Mouse (Mus musculus): ENCODE measurements around the gene Bnc1. TPM values are rescaled to one million over a fixed set of nuclear protein-coding genes. Genes with fewer than 3 reads are reported as not detected.

Gene Bnc1
- polyA plus RNA-seq, 1 experiment = 0.07 TPM

GRCm38 (mm10) chr7:81999816-82000215, 7.7 kb upstream of the Bnc1 start:
- 61% methylated on average over 2 of the region's 2 CpGs for WGBS
- no peaks in the 10 kb centered on the region for H3K4me1 ChIP-seq (ENCODE audit: control insufficient read depth, insufficient read depth, insufficient read length)
- H3K4me3 ChIP-seq (ENCODE audit: extremely low read depth, insufficient read depth, insufficient read length) = no peak overlapping the region

DNA sequence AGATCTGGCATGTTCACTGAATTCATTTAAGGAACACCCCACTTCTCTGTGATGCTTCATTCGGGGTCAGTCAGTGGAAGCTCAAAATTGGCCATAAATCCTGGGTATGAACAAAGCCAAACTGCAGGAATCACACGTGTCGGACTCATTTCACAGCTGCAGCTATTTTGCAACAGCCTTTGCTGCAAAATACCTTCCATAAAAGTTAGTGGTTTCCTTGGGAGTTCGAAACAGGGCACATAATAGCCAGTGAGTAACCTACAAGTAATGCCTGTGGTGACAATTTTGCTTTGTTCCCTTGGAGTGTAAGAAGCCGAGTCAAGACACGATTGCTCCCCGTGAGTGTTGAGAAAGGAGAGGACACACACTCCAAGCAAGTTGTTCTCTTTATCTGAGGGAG, 7.3 kb upstream of the Bnc1 start:
- no peak for DNase-seq (ENCODE audit: low read depth in 1 of 2, low spot score in 2 of 2)
- H3K27ac ChIP-seq (ENCODE audit: insufficient read depth, low read length) = no peak overlapping the region
- 69% methylated on average over 7 of the region's 7 CpGs for WGBS
- TF ChIP-seq POLR2A (IDR thresholded peaks at IDR 0.05; ENCODE audit: low read depth, low read length) (no peak), CTCF (IDR thresholded peaks at IDR 0.05; ENCODE audit: extremely low read depth, insufficient read depth, insufficient read length, insufficient replicate concordance) (no peak)
- H3K4me1 ChIP-seq (ENCODE audit: control insufficient read depth, insufficient read depth, insufficient read length) = no peaks in the 10 kb centered on the region
- no peaks in the 10 kb centered on the region for H3K36me3 ChIP-seq (ENCODE audit: control insufficient read depth, insufficient read depth, low read length)
- peaks cover 4% of the 10 kb centered on the region for H3K27me3 ChIP-seq (ENCODE audit: control insufficient read depth, insufficient read depth, low read length)
- H3K4me3 ChIP-seq (ENCODE audit: extremely low read depth, insufficient read depth, insufficient read length) = no peak overlapping the region

More at GRCm38 (mm10) chr7:81999816-82000215, 7.7 kb upstream of the Bnc1 start:
- Histone ChIP-seq H3K27ac (ENCODE audit: insufficient read depth, low read length) (no peak overlapping the region), H3K36me3 (ENCODE audit: control insufficient read depth, insufficient read depth, low read length) (no peaks in the 10 kb centered on the region), H3K27me3 (ENCODE audit: control insufficient read depth, insufficient read depth, low read length) (peaks cover 4% of the 10 kb centered on the region)
- DNase-seq (ENCODE audit: low read depth in 1 of 2, low spot score in 2 of 2) = no peak
- TF ChIP-seq CTCF (IDR thresholded peaks at IDR 0.05; ENCODE audit: extremely low read depth, insufficient read depth, insufficient read length, insufficient replicate concordance) (no peak), POLR2A (IDR thresholded peaks at IDR 0.05; ENCODE audit: low read depth, low read length) (no peak)

- no peak overlapping the region for H3K27ac ChIP-seq (ENCODE audit: insufficient read depth, low read length)
- TF ChIP-seq POLR2A (IDR thresholded peaks at IDR 0.05; ENCODE audit: low read depth, low read length) (no peak), CTCF (IDR thresholded peaks at IDR 0.05; ENCODE audit: extremely low read depth, insufficient read depth, insufficient read length, insufficient replicate concordance) (no peak)
- DNase-seq (ENCODE audit: low read depth in 1 of 2, low spot score in 2 of 2) = no peak
- no peaks in the 10 kb centered on the region for H3K36me3 ChIP-seq (ENCODE audit: control insufficient read depth, insufficient read depth, low read length)
- H3K4me3 ChIP-seq (ENCODE audit: extremely low read depth, insufficient read depth, insufficient read length) = no peak overlapping the region
- peaks cover 18% of the 10 kb centered on the region for H3K27me3 ChIP-seq (ENCODE audit: control insufficient read depth, insufficient read depth, low read length)
- 39% methylated on average over 9 of the region's 9 CpGs for WGBS
- peaks cover 4% of the 10 kb centered on the region; the same call in 1 of the 2 replicates for H3K4me1 ChIP-seq (ENCODE audit: control insufficient read depth, insufficient read depth, insufficient read length)
These were observed 3.9 kb upstream of the Bnc1 start for GRCm38 (mm10) chr7:81995975-81996374.

DNA sequence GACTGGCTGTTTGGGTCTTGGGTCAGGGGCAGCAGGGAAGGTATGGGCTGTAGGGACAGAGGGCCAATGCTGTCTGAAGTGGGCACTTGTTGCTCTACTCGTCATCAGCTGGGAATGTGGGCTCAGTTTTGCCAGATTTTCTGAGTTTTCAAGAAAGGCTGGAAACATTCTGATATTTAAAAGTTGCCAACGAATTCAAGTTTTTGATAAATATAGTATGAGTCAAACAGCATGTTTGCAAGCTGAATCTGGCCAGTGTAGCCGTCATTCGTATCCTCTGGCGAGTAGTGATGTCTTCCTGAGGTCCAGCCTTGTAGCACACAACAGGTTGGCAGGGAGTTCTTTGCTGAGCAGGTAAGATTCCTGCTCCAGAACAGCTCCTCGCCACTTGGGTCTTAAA, 3.0 kb upstream of the Bnc1 start:
- Histone ChIP-seq H3K27ac (ENCODE audit: insufficient read depth, low read length) (no peak overlapping the region), H3K4me1 (ENCODE audit: control insufficient read depth, insufficient read depth, insufficient read length) (peaks cover 4% of the 10 kb centered on the region; the same call in 1 of the 2 replicates), H3K27me3 (ENCODE audit: control insufficient read depth, insufficient read depth, low read length) (peaks cover 19% of the 10 kb centered on the region), H3K4me3 (ENCODE audit: extremely low read depth, insufficient read depth, insufficient read length) (no peak overlapping the region), H3K36me3 (ENCODE audit: control insufficient read depth, insufficient read depth, low read length) (no peaks in the 10 kb centered on the region)
- DNase-seq (ENCODE audit: low read depth in 1 of 2, low spot score in 2 of 2) = no peak
- 77% methylated on average over 6 of the region's 6 CpGs for WGBS
- TF ChIP-seq POLR2A (IDR thresholded peaks at IDR 0.05; ENCODE audit: low read depth, low read length) (no peak), CTCF (IDR thresholded peaks at IDR 0.05; ENCODE audit: extremely low read depth, insufficient read depth, insufficient read length, insufficient replicate concordance) (no peak)

GRCm38 (mm10) chr7:81993140-81993539, 1.0 kb upstream of the Bnc1 start:
- H3K4me1 ChIP-seq (ENCODE audit: control insufficient read depth, insufficient read depth, insufficient read length) = peaks cover 4% of the 10 kb centered on the region; the same call in 1 of the 2 replicates
- DNase-seq (ENCODE audit: low read depth in 1 of 2, low spot score in 2 of 2) = no peak
- WGBS = 61% methylated on average over 7 of the region's 7 CpGs
- peaks cover 17% of the 10 kb centered on the region for H3K27me3 ChIP-seq (ENCODE audit: control insufficient read depth, insufficient read depth, low read length)
- no peak overlapping the region for H3K27ac ChIP-seq (ENCODE audit: insufficient read depth, low read length)
- H3K4me3 ChIP-seq (ENCODE audit: extremely low read depth, insufficient read depth, insufficient read length) = no peak overlapping the region
- no peak for TF ChIP-seq CTCF (IDR thresholded peaks at IDR 0.05; ENCODE audit: extremely low read depth, insufficient read depth, insufficient read length, insufficient replicate concordance)
- TF ChIP-seq POLR2A (IDR thresholded peaks at IDR 0.05; ENCODE audit: low read depth, low read length) = no peak
- no peaks in the 10 kb centered on the region for H3K36me3 ChIP-seq (ENCODE audit: control insufficient read depth, insufficient read depth, low read length)

DNA sequence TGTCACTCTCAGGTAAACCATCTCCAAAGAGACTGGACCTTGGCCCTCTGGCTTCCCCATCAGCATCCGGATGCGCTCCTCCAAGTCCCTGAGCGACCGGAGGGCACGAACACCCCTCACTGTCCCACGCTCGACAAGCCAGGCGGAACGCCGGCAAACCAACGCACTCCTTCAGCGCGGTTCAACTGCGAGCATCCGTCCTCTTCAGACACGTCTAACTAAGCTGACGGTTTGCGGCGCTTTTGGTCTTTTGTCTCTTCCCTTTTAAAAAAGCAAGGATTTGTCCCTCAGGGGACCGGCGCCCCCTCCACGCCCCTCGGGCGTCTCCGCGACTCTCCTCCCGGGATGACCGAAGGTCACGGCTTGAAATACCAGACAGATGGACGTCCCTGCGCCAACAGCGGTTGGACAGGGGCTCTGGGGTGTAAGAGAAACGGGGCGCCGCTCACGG, 456 bp downstream of the Bnc1 start:
- DNase-seq (ENCODE audit: low read depth in 1 of 2, low spot score in 2 of 2) = no peak
- Histone ChIP-seq H3K36me3 (ENCODE audit: control insufficient read depth, insufficient read depth, low read length) (no peaks in the 10 kb centered on the region), H3K27me3 (ENCODE audit: control insufficient read depth, insufficient read depth, low read length) (peaks cover 17% of the 10 kb centered on the region), H3K27ac (ENCODE audit: insufficient read depth, low read length) (no peak overlapping the region), H3K4me1 (ENCODE audit: control insufficient read depth, insufficient read depth, insufficient read length) (peaks cover 4% of the 10 kb centered on the region; the same call in 1 of the 2 replicates), H3K4me3 (ENCODE audit: extremely low read depth, insufficient read depth, insufficient read length) (peak overlapping the region; percentile 6; the same call in 1 of the 2 replicates)
- TF ChIP-seq CTCF (IDR thresholded peaks at IDR 0.05; ENCODE audit: extremely low read depth, insufficient read depth, insufficient read length, insufficient replicate concordance) (no peak), POLR2A (IDR thresholded peaks at IDR 0.05; ENCODE audit: low read depth, low read length) (no peak)
- 3% methylated on average over 36 of the region's 36 CpGs for WGBS

DNA sequence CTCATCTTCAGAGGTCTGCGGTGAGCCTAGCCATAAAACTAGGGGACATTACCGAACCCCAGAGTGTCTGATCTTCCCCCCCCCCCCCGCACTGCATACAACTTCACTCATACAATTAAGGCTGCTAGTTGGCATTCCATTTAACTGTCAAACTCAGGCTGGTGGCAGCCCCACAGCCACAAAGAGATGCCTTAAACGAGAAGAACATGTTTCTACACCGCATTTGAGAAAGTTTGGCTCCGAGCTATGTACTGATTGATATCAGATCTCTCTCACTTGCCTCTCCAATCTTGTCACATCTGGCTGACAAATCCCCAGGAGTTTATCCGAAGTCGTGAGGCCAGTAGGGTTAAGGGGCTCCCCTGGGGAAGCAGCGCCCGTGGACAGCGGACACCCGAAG, 976 bp downstream of the Bnc1 start:
- no peak for DNase-seq (ENCODE audit: low read depth in 1 of 2, low spot score in 2 of 2)
- peaks cover 4% of the 10 kb centered on the region; the same call in 1 of the 2 replicates for H3K4me1 ChIP-seq (ENCODE audit: control insufficient read depth, insufficient read depth, insufficient read length)
- H3K27me3 ChIP-seq (ENCODE audit: control insufficient read depth, insufficient read depth, low read length) = peaks cover 17% of the 10 kb centered on the region
- no peaks in the 10 kb centered on the region for H3K36me3 ChIP-seq (ENCODE audit: control insufficient read depth, insufficient read depth, low read length)
- WGBS = 13% methylated on average over 12 of the region's 12 CpGs
- H3K27ac ChIP-seq (ENCODE audit: insufficient read depth, low read length) = no peak overlapping the region
- no peak for TF ChIP-seq CTCF (IDR thresholded peaks at IDR 0.05; ENCODE audit: extremely low read depth, insufficient read depth, insufficient read length, insufficient replicate concordance)
- no peak for TF ChIP-seq POLR2A (IDR thresholded peaks at IDR 0.05; ENCODE audit: low read depth, low read length)
- H3K4me3 ChIP-seq (ENCODE audit: extremely low read depth, insufficient read depth, insufficient read length) = no peak overlapping the region
